Mouse (Mus musculus) embryonic fibroblast, embryonic 13.5 days (primary cell): ENCODE data around the gene Cfap65.

Experiments used
- CTCF ChIP-seq: IDR thresholded peaks from 2 replicates; pipeline ENCODE4 v1.5.1; 2011; ENCODE audit warnings: mild to moderate bottlenecking, control low read depth, low read length, moderate library complexity, borderline replicate concordance; ENCODE audit not compliant: insufficient read depth
- POLR2A ChIP-seq: IDR thresholded peaks from 2 replicates; pipeline ENCODE4 v1.6.1; 2011; ENCODE audit warnings: low read depth, mild to moderate bottlenecking, control low read depth, low read length, moderate library complexity

DNA sequence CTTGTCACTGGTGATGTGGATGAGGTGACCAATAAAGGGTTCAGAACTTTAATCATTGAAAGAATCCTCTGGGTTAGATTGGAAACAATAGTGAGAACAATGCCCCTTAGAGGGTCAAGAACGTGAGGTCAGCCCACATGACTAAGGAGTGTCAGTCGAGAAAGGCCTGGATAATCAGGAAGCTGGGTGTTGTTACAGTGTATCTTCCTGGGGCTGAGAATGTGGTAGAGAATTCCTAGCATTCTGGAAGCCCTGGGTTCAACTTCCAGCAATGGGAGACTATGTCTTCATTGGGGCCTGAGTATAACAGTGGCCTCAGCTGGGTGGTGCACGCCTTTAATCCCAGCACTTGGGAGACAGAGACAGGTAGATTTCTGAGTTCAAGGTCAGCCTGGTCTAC lies 58.2 kb downstream of the Cfap65 start:
- TF ChIP-seq POLR2A: no peak
- TF ChIP-seq CTCF: no peak
